Mouse (Mus musculus): ENCODE measurements at regions not wholly inside any gene's neighbourhood (a gene's known extent, or its start where the extent isn't known, plus 50 kb on each side); places are given as distances from the start of the nearest gene placed in this dataset.
"Not testable (repeated sequence)": the region's sequence is repeated elsewhere in the genome, so short reads cannot be mapped to it uniquely, and the experiment has no call there.

DNA sequence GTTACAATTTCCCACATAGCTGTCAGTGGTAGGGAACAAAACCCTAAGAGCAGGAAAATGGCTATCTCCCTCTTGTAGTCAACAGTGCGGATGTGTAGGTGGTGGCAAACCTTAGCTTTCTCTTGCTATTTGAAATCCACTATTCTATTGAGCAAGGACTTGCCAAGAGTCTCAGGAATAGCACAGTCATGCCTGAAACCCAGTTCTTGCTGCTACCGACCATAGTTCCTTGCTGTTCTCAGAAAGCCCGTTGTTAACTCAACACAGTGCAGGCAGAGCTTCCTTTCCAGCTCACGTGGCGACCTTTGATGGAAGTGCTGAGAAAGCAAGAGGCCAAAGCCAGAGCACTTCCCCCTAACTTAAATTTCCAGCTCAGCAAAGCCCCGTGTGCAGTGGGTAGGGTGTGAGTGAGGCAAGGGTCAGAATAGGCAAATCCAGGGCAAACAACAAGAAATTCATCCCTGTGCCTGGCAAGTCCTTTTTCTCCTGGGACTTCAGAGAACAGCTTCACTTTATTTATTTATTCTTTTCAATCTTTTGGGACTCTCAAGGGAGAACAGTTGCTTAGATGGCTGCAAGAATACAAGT is 131.9 kb downstream of the Snx18 start:
- no peak for DNase-seq (ENCODE audit: extremely low spot score, low read depth, low spot score)

DNA sequence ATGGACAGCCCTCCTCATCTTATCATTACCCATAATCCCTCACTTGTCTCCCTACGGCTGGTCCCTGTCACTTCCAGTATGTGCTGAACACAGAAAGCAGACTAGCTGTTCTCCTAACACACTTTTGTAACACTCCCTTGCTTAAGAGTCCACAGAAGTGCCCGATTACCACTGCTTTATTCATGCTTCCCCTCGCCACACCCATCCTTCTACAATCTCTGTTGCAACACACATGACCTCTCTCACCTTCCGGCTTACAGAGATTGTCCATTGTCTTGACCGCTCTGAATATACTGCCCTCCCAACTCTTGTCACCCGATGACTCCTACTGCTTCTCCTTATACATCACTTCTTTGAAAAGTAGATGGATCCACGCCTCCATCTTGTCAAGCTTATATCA is 132.9 kb downstream of the Snx18 start:
- DNase-seq (ENCODE audit: extremely low spot score, low read depth, low spot score) = no peak

DNA sequence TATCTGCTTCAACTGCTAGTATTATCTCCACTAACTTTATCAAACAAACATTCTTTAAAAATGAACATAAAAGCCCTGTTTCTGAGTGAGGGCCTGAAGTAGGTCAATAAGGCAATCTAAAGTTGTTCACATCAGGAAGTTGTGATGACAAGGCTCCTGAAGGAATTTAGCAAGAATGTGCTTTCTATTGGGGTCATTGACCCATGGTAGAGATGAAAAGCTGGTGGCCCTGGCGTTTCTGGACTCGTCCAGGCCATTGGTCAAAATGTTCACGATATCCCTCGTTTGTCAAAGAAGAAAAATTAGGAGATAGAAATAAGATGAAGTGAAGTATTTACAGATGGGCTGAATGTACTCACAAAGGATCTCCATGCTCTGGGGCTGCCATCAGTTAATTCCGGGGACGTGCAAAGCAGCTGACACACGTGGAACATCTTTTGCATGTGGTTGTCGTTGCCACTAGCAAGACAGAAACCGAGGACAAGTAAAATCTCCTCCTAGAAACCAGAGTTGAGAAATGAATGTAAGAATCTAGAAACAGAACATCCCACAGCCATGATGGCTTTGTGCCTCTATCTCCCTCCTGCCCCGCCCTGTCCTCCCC is 134.1 kb downstream of the Snx18 start:
- no peak for DNase-seq (ENCODE audit: extremely low spot score, low read depth, low spot score)

DNA sequence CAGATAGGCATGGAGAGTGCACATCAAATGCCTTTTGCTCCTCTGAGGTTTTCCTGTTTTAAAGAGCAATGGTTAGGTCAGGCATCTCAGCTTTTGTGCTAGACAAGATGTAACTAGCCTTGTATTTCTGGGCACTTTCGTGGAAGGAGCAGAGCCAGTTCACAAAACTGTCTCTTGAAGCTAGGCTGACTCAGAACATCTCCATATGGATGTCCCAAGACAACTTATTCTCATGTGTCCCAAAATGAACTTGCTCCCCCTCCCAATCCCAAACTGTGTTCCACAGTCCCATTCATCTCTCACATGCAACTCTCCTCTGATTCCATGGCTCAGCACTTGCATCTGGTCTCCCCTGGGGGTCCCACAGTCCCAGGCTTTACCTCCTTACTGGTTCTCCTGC is 135.5 kb downstream of the Snx18 start:
- DNase-seq (ENCODE audit: extremely low spot score, low read depth, low spot score) = no peak

DNA sequence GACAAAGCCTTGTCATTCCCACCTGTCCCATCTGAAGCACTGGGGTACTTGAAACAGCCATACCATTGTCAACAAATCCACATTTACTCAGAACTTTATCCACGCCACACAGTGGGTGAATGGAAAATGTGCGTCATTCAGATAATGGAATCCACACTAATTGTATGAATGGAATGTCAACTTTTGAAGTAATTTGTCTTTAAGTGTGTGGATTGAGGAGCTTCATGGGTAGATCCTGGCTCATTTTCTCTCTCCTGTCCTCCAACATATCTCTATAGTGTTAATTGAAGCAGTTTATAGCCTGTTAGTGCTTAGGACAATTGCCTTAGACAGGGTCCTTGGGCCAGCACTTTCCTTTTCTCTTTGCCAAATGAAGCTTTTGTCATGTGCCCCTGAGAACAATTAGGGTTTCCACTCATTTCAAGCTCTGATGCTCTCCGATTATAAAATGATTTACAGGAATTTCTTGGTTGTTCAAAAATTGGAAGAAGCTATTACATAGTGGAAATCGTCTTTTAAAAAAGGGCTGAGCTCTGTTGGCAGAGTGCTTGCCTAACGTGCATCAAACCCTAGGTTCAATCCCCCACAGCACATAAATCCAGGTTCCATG is 140.4 kb downstream of the Snx18 start:
- no peak for DNase-seq (ENCODE audit: extremely low spot score, low read depth, low spot score)

DNA sequence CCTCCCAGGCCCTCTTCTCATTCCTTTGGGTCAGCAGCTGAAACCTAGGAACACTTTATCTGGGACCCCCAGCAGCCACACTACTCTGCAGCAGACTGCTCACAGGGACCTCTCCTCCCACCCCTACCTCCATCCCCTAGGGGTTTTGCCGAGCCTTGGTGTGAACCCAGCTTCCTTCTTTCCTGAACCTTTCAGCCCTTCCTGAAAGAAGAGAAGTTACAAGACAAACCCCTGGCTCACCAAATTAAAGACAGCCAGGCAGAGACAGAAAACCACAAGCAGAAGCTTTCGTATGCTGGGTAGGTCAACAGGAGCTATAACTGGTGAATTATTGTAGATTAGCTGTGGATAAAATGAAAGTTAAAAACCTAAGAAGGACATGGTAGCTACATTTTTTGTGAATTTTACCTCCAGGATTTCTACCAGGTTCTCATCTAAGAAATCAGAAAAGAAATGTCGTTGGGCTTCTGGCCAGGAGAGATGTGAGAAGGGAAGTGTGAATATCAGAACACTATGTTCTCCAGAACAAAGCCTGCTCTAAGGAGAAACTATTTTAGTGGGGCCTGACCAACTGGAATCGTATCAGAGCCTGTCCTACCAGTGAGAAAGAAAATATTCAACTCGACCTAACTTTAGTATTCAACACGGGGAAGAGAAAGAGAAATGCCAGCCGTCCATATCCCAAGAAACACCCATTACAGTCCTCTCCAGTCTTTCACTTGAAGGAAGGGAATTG is 147.4 kb downstream of the Snx18 start:
- DNase-seq (ENCODE audit: extremely low spot score, low read depth, low spot score) = no peak

DNA sequence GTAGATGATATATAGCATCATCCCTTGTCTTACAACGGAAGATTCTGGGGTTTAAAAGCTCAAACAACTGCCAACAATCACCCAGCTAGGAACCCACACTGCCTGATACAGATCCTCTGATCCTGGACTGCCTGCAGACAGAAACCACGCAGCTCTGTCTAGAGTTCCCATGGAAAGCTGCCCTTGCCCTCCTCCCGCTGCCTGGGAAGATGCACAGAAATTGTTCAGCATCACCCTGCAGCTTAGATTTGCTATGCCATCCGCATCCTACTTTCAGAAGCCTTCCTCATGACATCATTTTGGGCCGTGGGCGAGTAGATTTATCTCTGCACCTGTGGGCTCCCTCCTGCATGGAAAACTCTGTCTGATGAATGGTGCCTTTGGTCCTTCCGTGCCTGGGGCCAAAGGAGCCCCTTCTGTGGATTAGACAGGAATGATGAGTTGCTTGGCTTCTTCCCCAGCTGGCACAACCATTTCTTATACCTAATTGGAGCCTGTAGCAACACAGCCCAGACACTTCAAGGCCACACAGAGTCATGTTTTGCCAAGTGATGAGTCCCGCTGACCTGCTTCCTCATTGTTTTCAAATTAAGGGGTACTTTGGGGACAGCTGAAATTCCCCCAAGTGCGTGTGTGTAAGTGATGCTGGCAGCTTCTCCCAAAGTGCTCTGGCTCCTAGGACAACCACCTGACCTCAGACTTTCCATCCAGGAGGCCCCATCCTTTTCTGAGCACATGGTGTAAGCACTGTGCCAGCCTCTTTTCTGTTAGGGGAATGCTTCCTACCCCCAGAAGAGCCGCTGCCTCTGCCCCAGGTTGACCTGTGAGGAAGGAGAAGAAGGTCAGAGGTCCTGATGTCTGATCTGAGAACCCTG is 153.9 kb downstream of the Snx18 start:
- no peak for DNase-seq (ENCODE audit: extremely low spot score, low read depth, low spot score)

DNA sequence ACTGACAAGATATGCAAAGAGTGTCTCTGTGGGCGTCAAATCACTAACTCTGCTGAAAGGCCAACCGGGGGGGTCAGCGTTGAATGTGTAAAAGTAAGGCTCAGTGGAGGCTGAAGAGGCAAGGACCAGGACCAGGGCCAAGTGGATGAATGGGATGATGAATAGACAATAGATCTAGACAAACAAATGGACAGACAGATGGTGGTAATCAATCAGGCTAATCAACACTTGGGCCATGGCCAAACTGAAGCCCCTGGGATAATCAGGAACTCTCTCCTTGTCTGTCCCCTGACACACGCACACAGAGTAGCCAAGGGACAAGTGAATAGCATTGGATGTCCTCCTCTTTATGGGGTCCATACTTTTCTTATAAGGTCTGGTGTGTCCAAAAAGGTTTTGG is 154.9 kb downstream of the Snx18 start:
- DNase-seq (ENCODE audit: extremely low spot score, low read depth, low spot score) = no peak

DNA sequence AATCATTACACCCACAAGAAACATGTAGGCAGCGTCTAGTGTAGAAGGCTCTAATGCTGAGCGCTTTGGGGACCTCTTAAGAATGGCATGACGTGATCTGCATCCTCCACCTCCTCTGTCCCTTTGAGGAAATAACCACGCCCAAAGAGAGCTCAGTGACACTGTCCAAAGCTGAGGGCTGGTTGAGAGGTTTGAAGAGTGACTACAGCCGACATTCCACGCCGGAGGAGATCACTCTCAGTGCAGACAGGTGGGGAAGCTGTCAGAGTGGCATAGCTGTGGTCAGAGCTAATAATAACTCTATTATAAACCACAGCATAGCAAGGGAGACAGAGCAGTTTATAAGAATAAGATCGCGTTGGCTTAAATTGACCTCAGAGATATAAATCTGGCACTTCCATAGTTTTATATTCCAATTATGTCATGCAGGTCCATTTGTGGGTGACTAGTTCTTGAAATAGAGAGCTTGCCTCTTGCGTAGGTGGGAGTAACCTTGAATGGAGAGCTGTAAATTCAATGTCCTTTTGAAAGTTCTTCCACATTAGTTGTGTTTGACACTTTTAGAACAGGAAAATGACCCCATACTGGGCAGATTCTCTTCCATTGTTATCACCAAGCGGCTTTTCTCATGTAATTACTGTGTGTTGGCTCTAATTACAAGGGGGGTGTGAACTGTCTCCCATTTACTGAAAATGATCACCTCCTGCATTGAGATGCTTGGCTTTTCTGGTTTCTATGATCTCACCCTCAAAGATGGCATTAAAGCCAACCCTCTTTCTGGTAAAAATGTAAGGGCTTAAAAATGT is 161.7 kb downstream of the BC067074 start:
- no peak for DNase-seq (ENCODE audit: extremely low spot score, low read depth, low spot score)

DNA sequence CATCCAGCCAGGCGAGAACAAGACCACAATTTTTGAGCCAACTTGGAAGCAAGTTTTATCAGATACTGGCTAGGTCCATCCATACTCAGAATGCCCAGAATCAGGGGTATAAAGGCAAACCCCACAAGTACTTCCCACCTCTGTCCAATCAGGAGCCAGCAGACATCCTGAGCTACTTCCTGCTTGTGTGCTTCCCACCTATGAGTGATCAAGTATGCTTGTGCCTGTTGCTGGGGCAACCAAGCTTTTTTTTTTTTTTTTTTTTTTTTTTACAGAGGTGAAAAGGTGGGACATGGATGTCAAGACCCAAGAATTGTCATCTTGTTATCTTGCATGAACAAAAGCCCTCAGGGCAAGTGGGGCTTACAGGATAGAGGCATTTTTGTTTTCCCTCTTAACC is 155.4 kb downstream of the BC067074 start:
- DNase-seq (ENCODE audit: extremely low spot score, low read depth, low spot score) = no peak

DNA sequence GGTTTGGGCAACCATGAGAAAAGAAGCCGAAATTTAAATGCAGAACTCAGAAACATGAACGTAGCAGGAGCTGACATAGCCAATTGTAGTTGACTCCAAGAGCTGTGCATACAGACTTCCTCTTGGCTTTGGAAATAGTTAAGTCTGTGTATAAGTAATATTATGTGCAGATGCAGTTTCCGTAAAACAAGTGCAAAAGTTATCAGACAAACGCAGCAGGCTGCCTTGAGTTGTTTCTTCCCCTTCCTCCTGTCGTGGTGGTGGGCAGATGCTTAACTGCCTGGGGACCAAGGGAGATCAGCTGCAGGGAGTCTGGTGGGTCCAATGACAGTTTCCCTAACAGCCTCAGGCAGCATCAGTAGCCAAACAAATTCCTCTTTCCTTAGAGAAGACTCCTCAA is 153.3 kb downstream of the BC067074 start:
- no peak for DNase-seq (ENCODE audit: extremely low spot score, low read depth, low spot score)

DNA sequence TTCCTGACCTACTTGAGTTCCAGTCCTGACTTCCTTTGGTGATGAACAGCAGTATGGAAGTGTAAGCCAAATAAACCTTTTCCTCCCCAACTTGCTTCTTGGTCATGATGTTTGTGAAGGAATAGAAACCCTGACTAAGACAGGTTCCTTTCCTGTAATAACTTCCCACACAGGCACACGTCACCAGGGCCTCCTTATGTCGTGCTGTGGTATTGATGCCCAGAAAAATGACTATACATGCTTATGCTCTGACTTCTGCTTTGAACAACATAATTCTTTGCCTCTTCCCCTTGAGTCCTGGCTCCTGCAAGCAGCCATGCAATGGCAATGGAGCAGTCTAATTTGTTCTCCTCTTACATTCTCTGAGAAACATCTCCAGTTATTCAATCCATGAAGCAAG is 151.5 kb downstream of the BC067074 start:
- DNase-seq (ENCODE audit: extremely low spot score, low read depth, low spot score) = not testable (repeated sequence)

DNA sequence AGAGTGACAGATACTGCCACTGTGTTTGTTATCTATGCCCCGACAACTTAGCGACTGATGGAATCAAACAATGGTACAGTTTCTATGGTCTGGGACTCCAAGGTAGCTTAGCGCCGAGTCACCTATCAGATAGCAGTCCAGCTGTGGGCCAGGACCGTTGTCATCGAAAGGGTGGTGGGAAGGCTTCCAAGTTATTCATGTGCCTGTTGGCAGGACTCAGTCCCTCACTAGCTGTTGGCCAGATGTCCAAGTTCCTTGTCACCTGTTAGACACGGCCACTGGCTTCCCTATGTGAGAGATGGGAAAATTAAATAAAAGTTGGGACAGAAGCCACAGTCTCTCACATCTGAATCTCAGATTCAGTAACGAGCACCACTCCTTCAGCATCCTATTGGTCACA is 150.1 kb downstream of the BC067074 start:
- no peak for DNase-seq (ENCODE audit: extremely low spot score, low read depth, low spot score)

DNA sequence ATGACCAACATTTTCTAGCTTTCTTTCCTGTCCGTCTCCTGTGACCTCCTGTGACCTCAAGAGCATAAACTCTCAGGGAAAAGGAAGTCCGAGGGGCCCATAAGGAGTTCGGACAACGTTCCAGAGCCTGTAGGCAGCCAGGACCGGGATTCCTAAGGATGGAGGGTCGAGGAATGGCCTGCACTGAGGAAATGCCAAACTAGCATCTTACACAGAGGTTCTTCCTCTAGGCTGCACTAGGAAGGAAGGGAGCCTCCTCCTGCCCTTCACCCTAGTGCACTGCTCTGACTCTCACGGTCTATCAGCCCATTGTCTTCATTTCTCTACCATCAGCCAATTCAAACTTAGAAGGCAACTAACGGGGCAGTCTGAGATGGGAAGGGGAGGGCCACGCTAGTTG is 149.2 kb downstream of the BC067074 start:
- no peak for DNase-seq (ENCODE audit: extremely low spot score, low read depth, low spot score)

DNA sequence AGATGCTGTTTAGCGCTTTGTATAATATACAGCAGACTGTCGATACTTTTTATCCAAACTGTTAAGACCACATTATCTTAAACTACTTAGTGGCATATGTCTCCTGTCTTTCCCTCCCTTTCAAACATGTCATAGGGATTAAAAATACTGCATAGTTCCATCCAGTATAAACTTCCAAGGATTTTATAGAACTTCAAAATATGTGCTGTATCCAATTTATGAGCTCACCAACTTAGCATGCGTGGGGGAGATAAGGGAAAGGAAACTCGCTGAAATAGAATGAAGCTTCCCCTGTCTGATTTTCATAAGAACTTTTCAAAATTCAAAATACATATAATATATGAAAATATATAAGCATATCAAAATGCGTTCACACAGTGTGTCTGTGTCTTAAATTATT is 147.2 kb downstream of the BC067074 start:
- DNase-seq (ENCODE audit: extremely low spot score, low read depth, low spot score) = no peak

DNA sequence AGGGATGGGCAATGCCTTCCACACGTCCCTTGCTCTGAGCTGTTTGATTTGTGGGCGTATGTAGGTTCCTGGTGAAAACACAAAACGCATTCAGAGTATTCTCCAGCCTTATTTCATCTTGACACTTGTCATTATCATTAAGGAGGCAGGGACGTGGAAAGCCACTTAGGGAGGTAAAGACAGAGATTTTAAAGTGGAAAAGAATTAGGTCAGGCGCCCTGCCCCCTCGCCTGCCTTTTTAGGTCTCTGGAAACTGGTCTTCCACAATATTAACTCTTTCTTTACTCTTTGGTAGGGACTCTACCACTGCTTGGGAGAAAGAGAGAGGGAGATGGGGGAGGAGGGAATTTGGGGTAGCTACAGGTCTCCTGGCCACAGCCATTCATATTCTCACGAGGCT is 146.6 kb downstream of the BC067074 start:
- no peak for DNase-seq (ENCODE audit: extremely low spot score, low read depth, low spot score)

DNA sequence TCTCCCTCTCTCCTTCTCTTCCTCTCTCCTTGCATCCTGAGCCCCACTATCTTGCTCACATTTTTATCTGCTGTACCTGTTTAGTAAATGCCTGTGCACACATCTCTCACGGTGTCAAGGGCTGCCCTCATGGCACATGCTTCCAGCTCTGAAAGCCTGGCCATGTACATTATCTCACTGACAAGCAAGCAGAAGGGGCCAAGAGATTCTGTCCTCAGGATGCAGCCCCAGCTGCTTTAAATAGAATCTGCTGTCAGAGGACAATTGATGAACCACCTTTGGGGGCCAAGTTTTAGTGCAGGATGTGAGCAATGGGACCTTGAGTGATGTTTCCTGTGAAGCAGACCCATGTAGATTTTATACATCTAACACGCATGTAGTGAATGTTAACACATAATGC is 145.9 kb downstream of the BC067074 start:
- DNase-seq (ENCODE audit: extremely low spot score, low read depth, low spot score) = no peak

DNA sequence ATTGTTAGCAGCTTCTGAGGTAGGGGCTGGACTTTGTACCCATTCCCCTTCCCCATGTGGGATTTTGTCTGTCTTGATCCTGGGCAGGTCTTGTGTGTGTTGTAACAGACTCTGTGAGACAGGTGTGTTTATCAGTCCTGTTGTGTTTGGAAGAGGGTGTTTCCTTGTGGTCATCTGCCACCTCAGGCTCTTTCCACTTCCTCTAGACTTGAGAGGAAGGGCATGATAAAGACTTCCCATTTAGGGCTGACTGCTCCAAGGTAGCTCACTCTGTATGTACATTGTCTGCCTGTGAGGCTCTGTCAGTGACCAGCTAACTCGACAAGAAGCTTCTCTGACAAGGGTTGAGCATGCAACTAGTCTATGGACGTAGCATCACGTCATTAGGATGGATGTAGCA is 143.3 kb downstream of the BC067074 start:
- no peak for DNase-seq (ENCODE audit: extremely low spot score, low read depth, low spot score)

DNA sequence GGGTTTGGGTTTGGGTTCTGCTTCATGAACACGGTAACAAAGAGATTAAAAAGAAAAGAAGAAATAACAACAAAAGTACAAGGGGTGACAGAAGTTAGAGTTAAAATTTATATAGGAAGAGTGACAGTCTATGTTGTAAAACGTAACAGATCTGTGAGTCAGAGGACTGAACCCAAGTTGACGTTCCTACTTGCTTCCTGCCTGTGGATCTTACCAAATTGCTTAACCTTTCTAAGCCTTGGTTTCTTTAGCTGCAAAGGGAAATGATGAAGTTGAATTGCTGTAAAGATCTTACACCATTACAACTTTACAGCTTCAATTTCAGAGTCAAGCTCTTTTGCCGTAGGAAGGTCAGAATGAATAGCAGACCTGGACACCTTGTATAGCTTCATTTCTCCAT is 142.2 kb downstream of the BC067074 start:
- DNase-seq (ENCODE audit: extremely low spot score, low read depth, low spot score) = no peak

DNA sequence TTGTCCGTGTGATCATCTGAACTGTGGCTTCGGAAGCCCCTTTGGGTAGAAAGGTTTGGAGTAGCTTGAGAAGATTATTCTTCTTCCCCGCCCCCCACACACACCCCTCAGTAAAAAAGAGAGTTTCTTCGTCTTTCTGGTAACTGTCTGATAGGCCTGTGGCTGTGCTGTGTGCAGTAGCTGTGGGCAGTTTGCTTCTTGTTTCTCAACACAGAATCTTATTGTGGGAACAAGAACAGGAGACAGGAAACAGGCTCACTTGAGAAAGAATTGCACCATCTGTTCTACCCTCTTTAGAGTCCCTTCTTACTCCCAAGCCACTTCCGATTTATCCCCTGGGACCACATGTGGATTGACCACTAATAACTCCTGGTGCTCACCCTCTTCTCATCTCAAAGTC is 140.5 kb downstream of the BC067074 start:
- no peak for DNase-seq (ENCODE audit: extremely low spot score, low read depth, low spot score)
